Mouse (Mus musculus) heart, embryonic 16.5 days (tissue): ENCODE measurements around the gene Amh. TPM values are rescaled to one million over a fixed set of nuclear protein-coding genes. Genes with fewer than 3 reads are reported as not detected.

ENCODE experiments used
- microRNA counts: library from miRNA; unstranded; fragments of <30 nt; microRNA quantifications from one replicate; lab custom pipeline; 2016
- microRNA-seq: library from miRNA; unstranded; fragments of <30 nt; microRNA quantifications from one replicate; pipeline ENCODE4, GENCODE M21; 2017
- polyA plus RNA-seq: library from polyadenylated mRNA; unstranded; fragments of >200 nt; fragmentation: Nextera tagmentation; extraction: Ambion mirVana; gene quantifications from 2 replicates; pipeline ENCODE4 v1.2.1, GENCODE M21; 2015

Amh gene
- polyA plus RNA-seq, 1 experiment from 2014 or later: 0.13 TPM

MicroRNA genes within 50 kb of the gene (microRNA counts, 519-probe panel; counts per million panel counts)
- microRNA mmu-miR-1982 (lab: Ali Mortazavi, UCI): not detected

Small RNA genes within 50 kb of the gene (microRNA-seq; reads per million reads assigned to microRNA genes)
- 4.5 reads per million, percentile 17 among the genes with 10 or more reads in this experiment for gene Mir1982

Other genes starting within 250 kb of the Amh start
- gene Rexo1, start 243.7 kb upstream of the Amh start, polyA plus RNA-seq: 15.0 and 16.5 TPM in 2 replicates
- gene Klf16, start 227.9 kb upstream of the Amh start, polyA plus RNA-seq: 5.8 and 6.0 TPM in 2 replicates
- gene Abhd17a, start 214.9 kb upstream of the Amh start, polyA plus RNA-seq: 79.5 and 91.7 TPM in 2 replicates
- 60.1 and 68.4 TPM in 2 replicates for gene Scamp4, start 202.4 kb upstream of the Amh start, polyA plus RNA-seq
- 3.5 and 4.0 TPM in 2 replicates for gene Adat3, start 202.4 kb upstream of the Amh start, polyA plus RNA-seq
- 2.2 and 2.8 TPM in 2 replicates for gene Gm49322, start 199.2 kb upstream of the Amh start, polyA plus RNA-seq
- 50.7 and 103 TPM in 2 replicates for gene Csnk1g2, start 182.4 kb upstream of the Amh start, polyA plus RNA-seq
- gene Btbd2, start 148.2 kb upstream of the Amh start, polyA plus RNA-seq: 41.7 and 58.2 TPM in 2 replicates
- 82.1 and 92.8 TPM in 2 replicates for gene Mknk2, start 127.1 kb upstream of the Amh start, polyA plus RNA-seq
- gene Mob3a, start 103.3 kb upstream of the Amh start, polyA plus RNA-seq: 29.0 and 33.4 TPM in 2 replicates
- gene Izumo4, start 103.1 kb upstream of the Amh start, polyA plus RNA-seq: 11.2 and 13.2 TPM in 2 replicates
- gene Ap3d1, start 63.0 kb upstream of the Amh start, polyA plus RNA-seq: 45.7 and 49.5 TPM in 2 replicates
- 18.8 and 19.2 TPM in 2 replicates for gene Dot1l, start 50.0 kb upstream of the Amh start, polyA plus RNA-seq
- 42.3 and 47.7 TPM in 2 replicates for gene Sf3a2, start 7.0 kb upstream of the Amh start, polyA plus RNA-seq
- gene Plekhj1, start 6.6 kb upstream of the Amh start, polyA plus RNA-seq: 79.4 and 83.3 TPM in 2 replicates
- gene Jsrp1, start 8.3 kb downstream of the Amh start, polyA plus RNA-seq: 5.6 and 6.7 TPM in 2 replicates
- 2,111 and 2,265 TPM in 2 replicates for gene Oaz1, start 21.4 kb downstream of the Amh start, polyA plus RNA-seq
- 0.39 and 0.84 TPM in 2 replicates for gene Lingo3, start 38.8 kb downstream of the Amh start, polyA plus RNA-seq
- gene Lsm7, start 50.0 kb downstream of the Amh start, polyA plus RNA-seq: 141 and 148 TPM in 2 replicates
- 28.4 and 33.2 TPM in 2 replicates for gene Sppl2b, start 50.0 kb downstream of the Amh start, polyA plus RNA-seq
- not detected in 2 replicates for gene Tmprss9, start 66.6 kb downstream of the Amh start, polyA plus RNA-seq
- 286 and 289 TPM in 2 replicates for gene Timm13, start 95.7 kb downstream of the Amh start, polyA plus RNA-seq
- gene Lmnb2, start 113.0 kb downstream of the Amh start, polyA plus RNA-seq: 27.5 and 30.0 TPM in 2 replicates
- 33.6 and 34.3 TPM in 2 replicates for gene Gadd45b, start 124.8 kb downstream of the Amh start, polyA plus RNA-seq
- 1.4 TPM in 2 replicates for gene Gng7, start 209.7 kb downstream of the Amh start, polyA plus RNA-seq
- 0.06 and 0.09 TPM in 2 replicates for gene Diras1, start 220.4 kb downstream of the Amh start, polyA plus RNA-seq
- gene Slc39a3, start 232.2 kb downstream of the Amh start, polyA plus RNA-seq: 9.6 and 10.8 TPM in 2 replicates